Mouse (Mus musculus) C2C12 (cell line): ENCODE results near the gene Mrtfa. TPM values are rescaled to one million over a fixed set of nuclear protein-coding genes. Genes with fewer than 3 reads are reported as not detected.

Experiments used
- H3K27me3 ChIP-seq: one replicate; pipeline ENCODE4 v1.6.1; 2011; ENCODE audit not compliant: control insufficient read depth, insufficient read depth, insufficient read length
- H3K36me3 ChIP-seq: one replicate; pipeline ENCODE4 v1.6.1; 2011; ENCODE audit not compliant: control insufficient read depth, insufficient read depth
- H3K4me3 ChIP-seq: one replicate; pipeline ENCODE4 v1.5.1; 2011; ENCODE audit warnings: mild to moderate bottlenecking, control low read depth; ENCODE audit not compliant: poor library complexity, insufficient read depth, severe bottlenecking
- H3K79me2 ChIP-seq: one replicate; pipeline ENCODE4 v1.6.1; 2011; ENCODE audit not compliant: control insufficient read depth, insufficient read depth
- H3K79me3 ChIP-seq: one replicate; pipeline ENCODE4 v1.6.1; 2011; ENCODE audit warnings: low read depth, control low read depth
- H3ac ChIP-seq: one replicate; pipeline ENCODE3; 2011; ENCODE audit warnings: low read depth; ENCODE audit not compliant: control insufficient read depth, insufficient read length
- CEBPB ChIP-seq: IDR thresholded peaks from one replicate; pipeline ENCODE4 v1.6.1; 2011; ENCODE audit warnings: low read depth, mild to moderate bottlenecking, control low read depth, moderate library complexity
- CTCF ChIP-seq: IDR thresholded peaks from one replicate; pipeline ENCODE4 v1.5.1; 2011; ENCODE audit not compliant: control insufficient read depth, insufficient read depth, insufficient read length
- FOSL1 ChIP-seq: IDR thresholded peaks from one replicate; pipeline ENCODE4 v1.8.0; 2011; ENCODE audit warnings: mild to moderate bottlenecking, low read length; ENCODE audit not compliant: poor library complexity, insufficient read depth, severe bottlenecking
- MAX ChIP-seq: IDR thresholded peaks from one replicate; pipeline ENCODE4 v1.6.1; 2011; ENCODE audit warnings: mild to moderate bottlenecking, control low read depth
- MYOD1 ChIP-seq: IDR thresholded peaks from one replicate; pipeline ENCODE4 v1.6.1; 2011; ENCODE audit warnings: low read depth; ENCODE audit not compliant: control insufficient read depth, insufficient read length
- MYOG ChIP-seq: IDR thresholded peaks from one replicate; pipeline ENCODE4 v1.6.1; 2011; ENCODE audit not compliant: control insufficient read depth, insufficient read length; ENCODE audit errors: extremely low read depth
- USF1 ChIP-seq: IDR thresholded peaks from one replicate; pipeline ENCODE4 v1.6.1; 2011; ENCODE audit warnings: low read depth, mild to moderate bottlenecking, control low read depth, moderate library complexity
- polyA plus RNA-seq: library from polyadenylated mRNA; unstranded; fragments of >200 nt; fragmentation: generic; extraction: Trizol; gene quantifications from one replicate; pipeline ENCODE4 v1.2.1, GENCODE M21; 2012; ENCODE audit warnings: missing spikeins

Gene Mrtfa
- polyA plus RNA-seq, 1 experiment = 42.2 TPM

DNA sequence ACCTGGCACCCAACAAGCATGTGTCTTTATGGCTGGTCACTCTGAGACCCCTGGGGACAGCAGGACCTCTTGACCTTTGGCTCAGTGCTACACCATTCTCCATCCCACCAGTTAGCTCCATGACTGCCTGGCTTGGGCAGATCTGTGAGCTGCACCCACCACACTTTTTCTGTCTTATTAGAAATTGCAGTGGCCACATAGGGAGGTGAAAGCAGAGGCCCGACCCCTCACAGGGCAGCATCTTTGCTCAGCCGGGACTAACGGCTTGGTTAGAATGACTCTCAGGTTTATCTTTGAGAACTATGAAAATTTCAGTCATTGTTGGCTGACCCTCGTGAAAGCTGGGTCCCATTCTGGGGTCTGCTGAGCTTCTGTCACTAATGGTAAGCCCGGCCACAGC lies 163.7 kb downstream of the Mrtfa start:
- Histone ChIP-seq H3ac (no peak overlapping the region), H3K79me3 (peaks cover 16% of the 10 kb centered on the region), H3K27me3 (no peaks in the 10 kb centered on the region), H3K79me2 (peaks cover 61% of the 10 kb centered on the region), H3K4me3 (no peak overlapping the region), H3K36me3 (peaks cover 39% of the 10 kb centered on the region)
- TF ChIP-seq USF1 (no peak), CEBPB (no peak), MYOG (no peak), MAX (no peak), FOSL1 (no peak)

DNA sequence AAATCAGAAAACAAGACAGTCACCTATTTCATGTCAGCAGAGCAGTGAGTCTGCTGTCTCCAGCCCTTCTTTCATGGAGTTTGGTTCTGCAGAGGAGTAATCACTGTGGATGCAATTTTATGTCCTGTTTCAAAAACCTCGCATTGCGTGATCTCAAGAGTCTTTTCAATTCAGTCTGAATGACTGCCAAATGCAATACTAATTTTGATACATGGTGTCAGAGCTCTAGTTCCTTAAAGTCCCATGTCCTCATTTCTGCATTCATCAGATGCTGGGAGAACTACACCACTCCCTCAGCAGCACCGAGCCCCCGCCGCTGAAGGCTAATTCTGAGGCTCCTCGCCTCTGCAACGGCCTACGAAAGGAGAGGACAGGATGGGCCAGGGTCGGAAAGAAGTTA lies 166.7 kb downstream of the Mrtfa start:
- no peak overlapping the region for H3K4me3 ChIP-seq
- peaks cover 31% of the 10 kb centered on the region for H3K79me2 ChIP-seq
- TF ChIP-seq MYOG = no peak
- no peak for TF ChIP-seq CEBPB
- TF ChIP-seq USF1 = no peak
- TF ChIP-seq MYOD1 = no peak
- no peak for TF ChIP-seq MAX
- TF ChIP-seq FOSL1 = no peak
- no peak for TF ChIP-seq CTCF
- peaks cover 67% of the 10 kb centered on the region for H3K36me3 ChIP-seq
- peaks cover 3% of the 10 kb centered on the region for H3K79me3 ChIP-seq
- no peak overlapping the region for H3ac ChIP-seq
- H3K27me3 ChIP-seq = no peaks in the 10 kb centered on the region

DNA sequence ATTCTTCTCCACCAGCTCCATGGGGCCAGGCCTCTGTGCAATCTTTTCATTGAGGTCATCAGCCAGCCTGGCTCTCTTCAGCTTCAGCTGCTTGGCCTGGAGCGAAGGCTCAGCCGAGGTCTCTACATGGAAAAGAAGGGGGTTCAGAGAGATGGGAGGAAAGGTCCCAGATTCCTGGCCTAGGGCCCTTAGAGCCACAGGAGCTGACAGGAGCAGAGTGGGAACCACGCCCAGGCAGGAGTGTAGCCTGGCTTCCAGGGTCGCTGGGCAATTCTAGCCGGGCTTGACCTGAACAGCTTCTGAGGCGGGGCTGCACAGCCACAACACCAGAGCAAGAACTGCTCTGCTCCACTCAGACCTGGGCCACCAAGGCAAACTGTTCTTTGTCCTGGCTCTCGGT lies 168.1 kb downstream of the Mrtfa start:
- H3K36me3 ChIP-seq = peaks cover 81% of the 10 kb centered on the region
- TF ChIP-seq CEBPB (no peak), FOSL1 (no peak), MAX (no peak), USF1 (no peak), MYOG (no peak), CTCF (no peak), MYOD1 (no peak)

GRCm38 (mm10) chr15:81021377-81021776 lies 169.2 kb downstream of the Mrtfa start:
- Histone ChIP-seq H3K79me3 (no peaks in the 10 kb centered on the region), H3K27me3 (no peaks in the 10 kb centered on the region), H3K4me3 (no peak overlapping the region), H3ac (no peak overlapping the region), H3K36me3 (peaks cover 92% of the 10 kb centered on the region), H3K79me2 (peaks cover 6% of the 10 kb centered on the region)
- TF ChIP-seq CEBPB (no peak), FOSL1 (no peak), MAX (no peak), USF1 (no peak), MYOG (no peak), CTCF (no peak), MYOD1 (no peak)

More for the DNA sequence above, 168.1 kb downstream of the Mrtfa start:
- Histone ChIP-seq H3K4me3 (no peak overlapping the region), H3ac (no peak overlapping the region), H3K27me3 (no peaks in the 10 kb centered on the region), H3K79me3 (no peaks in the 10 kb centered on the region), H3K79me2 (peaks cover 17% of the 10 kb centered on the region)

DNA sequence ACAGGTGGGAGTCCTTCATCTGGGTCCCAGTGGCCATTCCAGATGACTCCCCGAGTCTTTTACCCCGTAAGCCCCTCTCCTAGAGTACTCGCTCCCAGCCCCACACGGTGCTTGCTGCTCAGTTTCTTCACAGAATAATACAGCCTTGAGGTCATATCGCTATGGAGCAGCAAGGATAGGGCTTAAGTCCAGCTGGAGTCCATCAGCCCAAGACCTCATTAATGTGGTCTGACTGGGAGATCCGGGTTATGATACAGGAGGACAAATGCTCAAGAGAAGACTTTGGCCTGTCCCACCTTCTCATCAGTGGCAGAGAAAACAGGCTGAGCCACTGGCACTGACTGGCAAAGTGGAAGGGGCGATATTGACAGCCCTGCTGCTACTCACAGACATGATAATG lies 173.2 kb downstream of the Mrtfa start:
- Histone ChIP-seq H3K36me3 (peaks cover 98% of the 10 kb centered on the region), H3K79me3 (no peaks in the 10 kb centered on the region)

GRCm38 (mm10) chr15:81016488-81016887 lies 174.1 kb downstream of the Mrtfa start:
- H3ac ChIP-seq = no peak overlapping the region
- TF ChIP-seq MYOG (no peak), USF1 (no peak), CTCF (no peak), MYOD1 (no peak), MAX (no peak), FOSL1 (no peak), CEBPB (no peak)
- H3K27me3 ChIP-seq = no peaks in the 10 kb centered on the region
- H3K4me3 ChIP-seq = no peak overlapping the region
- H3K79me2 ChIP-seq = no peaks in the 10 kb centered on the region
- H3K36me3 ChIP-seq = peaks cover 98% of the 10 kb centered on the region
- H3K79me3 ChIP-seq = no peaks in the 10 kb centered on the region

More for the DNA sequence above, 173.2 kb downstream of the Mrtfa start:
- Histone ChIP-seq H3ac (no peak overlapping the region), H3K4me3 (no peak overlapping the region), H3K79me2 (no peaks in the 10 kb centered on the region), H3K27me3 (no peaks in the 10 kb centered on the region)
- TF ChIP-seq USF1 (no peak), MAX (no peak), MYOG (no peak), CTCF (no peak), CEBPB (no peak), FOSL1 (no peak), MYOD1 (no peak)
